Mouse (Mus musculus): ENCODE results near the gene Proca1.

The Proca1 gene

GRCm38 (mm10) chr11:78193113-78193512 lies at the start of gene Proca1:
Gene Proca1, plus strand, starts transcription at chr11:78193392.
- no peak for DNase-seq (ENCODE audit: low spot score)

GRCm38 (mm10) chr11:78143520-78143919 lies 49.7 kb upstream of the Proca1 start:
- DNase-seq (ENCODE audit: low spot score) = no peak

- DNase-seq (ENCODE audit: low spot score) = no peak
These were observed 47.0 kb upstream of the Proca1 start for GRCm38 (mm10) chr11:78146168-78146567.

GRCm38 (mm10) chr11:78146707-78147543 lies 46.3 kb upstream of the Proca1 start:
- no peak for DNase-seq (ENCODE audit: low spot score)

GRCm38 (mm10) chr11:78151161-78151560 lies 42.0 kb upstream of the Proca1 start:
- peak; percentile 45 for DNase-seq (ENCODE audit: low spot score)

- DNase-seq (ENCODE audit: low spot score) = no peak
These were observed 40.6 kb upstream of the Proca1 start for GRCm38 (mm10) chr11:78152299-78153231.

- no peak for DNase-seq (ENCODE audit: low spot score)
These were observed 39.4 kb upstream of the Proca1 start for GRCm38 (mm10) chr11:78153778-78154177.

- DNase-seq (ENCODE audit: low spot score) = no peak
These were observed 37.5 kb upstream of the Proca1 start for GRCm38 (mm10) chr11:78155674-78156073.

GRCm38 (mm10) chr11:78156156-78156699 lies 37.0 kb upstream of the Proca1 start:
- DNase-seq (ENCODE audit: low spot score) = no peak

- DNase-seq (ENCODE audit: low spot score) = peak; percentile 94
These were observed 34.1 kb upstream of the Proca1 start for GRCm38 (mm10) chr11:78159096-78159495.

- no peak for DNase-seq (ENCODE audit: low spot score)
These were observed 33.6 kb upstream of the Proca1 start for GRCm38 (mm10) chr11:78159557-78159956.

GRCm38 (mm10) chr11:78160171-78160570 lies 33.0 kb upstream of the Proca1 start:
- DNase-seq (ENCODE audit: low spot score) = no peak

GRCm38 (mm10) chr11:78160675-78161074 lies 32.5 kb upstream of the Proca1 start:
- DNase-seq (ENCODE audit: low spot score) = no peak

- DNase-seq (ENCODE audit: low spot score) = no peak
These were observed 32.0 kb upstream of the Proca1 start for GRCm38 (mm10) chr11:78161169-78161568.

- DNase-seq (ENCODE audit: low spot score) = no peak
These were observed 31.2 kb upstream of the Proca1 start for GRCm38 (mm10) chr11:78161968-78162367.

- no peak for DNase-seq (ENCODE audit: low spot score)
These were observed 30.7 kb upstream of the Proca1 start for GRCm38 (mm10) chr11:78162504-78162903.

- DNase-seq (ENCODE audit: low spot score) = no peak
These were observed 30.1 kb upstream of the Proca1 start for GRCm38 (mm10) chr11:78163045-78163444.

GRCm38 (mm10) chr11:78163681-78164603 lies 29.2 kb upstream of the Proca1 start:
- DNase-seq (ENCODE audit: low spot score) = peak; percentile 82

- no peak for DNase-seq (ENCODE audit: low spot score)
These were observed 28.6 kb upstream of the Proca1 start for GRCm38 (mm10) chr11:78164604-78164923.

- DNase-seq (ENCODE audit: low spot score) = peak; percentile 92
These were observed 28.1 kb upstream of the Proca1 start, which contains the start of gene Traf4 for GRCm38 (mm10) chr11:78164924-78165760. Gene Traf4, minus strand, starts transcription at chr11:78165589.

GRCm38 (mm10) chr11:78165761-78166109 lies 27.5 kb upstream of the Proca1 start:
- DNase-seq (ENCODE audit: low spot score) = no peak
